Mouse (Mus musculus) skeletal muscle tissue, postnatal 0 days (tissue): Measurements from ENCODE around the gene Fam98a. TPM values are rescaled to one million over a fixed set of nuclear protein-coding genes. Genes with fewer than 3 reads are reported as not detected.

Experiments used
- polyA plus RNA-seq: library from polyadenylated mRNA; unstranded; fragments of >200 nt; fragmentation: Nextera tagmentation; extraction: Ambion mirVana; gene quantifications from 2 replicates; pipeline ENCODE4 v1.2.1, GENCODE M21; 2015

The Fam98a gene
- 21.4 and 23.8 TPM in 2 replicates for polyA plus RNA-seq

DNA sequence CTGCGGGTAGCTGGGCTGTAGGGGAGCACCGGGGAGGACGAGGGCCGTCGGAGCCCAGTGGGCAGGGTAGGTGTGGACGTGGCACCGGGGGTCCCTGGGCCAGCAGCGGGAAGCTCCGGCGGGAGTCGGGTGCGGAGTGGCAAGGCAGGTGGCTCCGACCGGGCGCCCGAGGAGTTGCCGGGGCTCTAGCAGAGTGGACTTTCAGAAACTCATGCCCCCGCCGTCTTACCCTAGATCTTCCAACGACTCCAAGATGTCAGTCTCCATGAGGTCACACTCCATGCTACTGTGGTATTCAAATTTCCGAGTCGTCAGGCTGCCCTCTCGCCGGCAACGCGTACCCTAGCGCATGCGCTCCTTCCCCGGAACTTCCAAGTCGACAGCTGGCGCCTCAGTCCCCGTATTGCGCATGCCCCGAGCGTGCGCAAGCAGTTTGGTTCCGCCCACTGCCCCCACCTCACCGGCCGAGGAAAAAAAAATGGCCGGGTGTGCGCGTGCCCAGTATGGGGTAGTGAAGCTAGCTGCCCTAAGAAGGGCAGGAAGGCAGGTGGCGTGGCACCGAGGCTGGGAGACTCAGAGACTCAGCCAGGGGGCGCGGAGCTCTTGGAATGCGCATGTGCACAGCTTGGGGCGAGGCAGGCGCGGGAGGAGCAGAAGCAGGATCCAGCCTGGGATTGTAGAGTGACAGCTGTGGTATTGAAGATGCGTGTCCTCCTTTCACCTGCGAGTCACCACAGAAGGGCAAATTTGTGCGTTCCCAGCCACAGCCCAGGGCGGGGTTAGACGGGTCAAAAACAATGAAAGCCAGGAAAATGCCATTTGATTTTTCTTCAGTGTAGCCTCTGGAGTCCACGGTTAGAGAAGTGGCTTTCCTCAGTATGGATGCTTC is at the start of gene Fam98a:
Gene Fam98a (minus strand): TSS at position 435 of the 889 bp plus-strand sequence.

Other genes starting within 250 kb of the Fam98a start
- gene Rasgrp3, start 116.0 kb downstream of the Fam98a start, polyA plus RNA-seq: 12.5 and 15.3 TPM in 2 replicates